Mouse (Mus musculus) stomach, embryonic 16.5 days (tissue): ENCODE results near the gene Nup210. TPM values are rescaled to one million over a fixed set of nuclear protein-coding genes. Genes with fewer than 3 reads are reported as not detected.
A peak's percentile ranks its signal among the peaks of the same experiment; 100 is the strongest.

Source experiments
- ATAC-seq: fragments of 200-750 bp; cut with Nextera tagmentation; 2 replicates; pipeline ENCODE4 v1.8.0; 2017; ENCODE audit warnings: moderate number of reproducible peaks, moderate TSS enrichment; ENCODE audit not compliant: insufficient read depth, low FRiP score
- H3K27ac ChIP-seq: fragments of 300-500 bp; sonication (generic); 2 replicates; pipeline ENCODE4 v1.5.1; 2014; ENCODE audit warnings: low read length
- H3K27me3 ChIP-seq: fragments of 300-500 bp; sonication (generic); 2 replicates; pipeline ENCODE4 v1.6.1; 2014; ENCODE audit warnings: low read length, control low read depth, mixed read lengths; ENCODE audit not compliant: control insufficient read depth, insufficient read depth
- H3K36me3 ChIP-seq: fragments of 300-500 bp; sonication (generic); 2 replicates; pipeline ENCODE4 v1.6.1; 2014; ENCODE audit warnings: low read length; ENCODE audit not compliant: control insufficient read depth, insufficient read depth
- H3K4me1 ChIP-seq: fragments of 300-500 bp; sonication (generic); 2 replicates; pipeline ENCODE4 v1.6.1; 2014; ENCODE audit warnings: low read length, control low read depth, mixed read lengths; ENCODE audit not compliant: control insufficient read depth, insufficient read depth
- H3K4me2 ChIP-seq: fragments of 300-500 bp; sonication (generic); 2 replicates; pipeline ENCODE4 v1.6.1; 2014; ENCODE audit warnings: low read depth, low read length, mixed read lengths
- H3K4me3 ChIP-seq: fragments of 300-500 bp; sonication (generic); replicated peaks from 2 replicates; pipeline ENCODE4 v1.5.1; 2014; ENCODE audit warnings: mild to moderate bottlenecking, low read length
- H3K9ac ChIP-seq: fragments of 300-500 bp; sonication (generic); 2 replicates; pipeline ENCODE4 v1.6.1; 2014; ENCODE audit warnings: low read length
- H3K9me3 ChIP-seq: fragments of 300-500 bp; sonication (generic); replicated peaks from 2 replicates; pipeline ENCODE4 v1.6.1; 2016; ENCODE audit warnings: low read length, control low read depth; ENCODE audit not compliant: control insufficient read depth
- WGBS: fragments of 180-500 bp; shearing (Covaris S2); extraction: QIAGEN DNeasy Blood & Tissue Kit; methylation state at CpG from one replicate; pipeline ENCODE4 v1.1.7; 2014; 5-methylcytosine and 5-hydroxymethylcytosine counted together
- polyA plus RNA-seq: library from polyadenylated mRNA; unstranded; fragments of >200 nt; fragmentation: Nextera tagmentation; extraction: Ambion mirVana; gene quantifications from 2 replicates; pipeline ENCODE4 v1.2.1, GENCODE M21; 2015

The Nup210 gene
- polyA plus RNA-seq, 1 experiment from 2014 or later: 12.9 TPM

- 83% methylated on average over 2 of the region's 2 CpGs for WGBS
- Histone ChIP-seq H3K27me3 (no peaks in the 10 kb centered on the region), H3K9me3 (no peaks in the 10 kb centered on the region), H3K4me3 (no peak overlapping the region), H3K4me2 (no peak overlapping the region), H3K4me1 (no peaks in the 10 kb centered on the region), H3K9ac (no peak overlapping the region), H3K36me3 (no peaks in the 10 kb centered on the region), H3K27ac (no peak overlapping the region)
- ATAC-seq: no peak
These were observed 55.3 kb downstream of the Nup210 start for GRCm38 (mm10) chr6:91061296-91061695.

GRCm38 (mm10) chr6:91059711-91060110, 56.9 kb downstream of the Nup210 start:
- H3K4me2 ChIP-seq: no peak overlapping the region
- H3K36me3 ChIP-seq: no peaks in the 10 kb centered on the region
- no peak overlapping the region for H3K9ac ChIP-seq
- H3K27me3 ChIP-seq: no peaks in the 10 kb centered on the region
- no peak for ATAC-seq
- H3K9me3 ChIP-seq: no peaks in the 10 kb centered on the region
- no peak overlapping the region for H3K4me3 ChIP-seq
- H3K27ac ChIP-seq: no peak overlapping the region
- H3K4me1 ChIP-seq: no peaks in the 10 kb centered on the region
- WGBS: 54% methylated on average over 2 of the region's 2 CpGs

GRCm38 (mm10) chr6:91057989-91058388, 58.6 kb downstream of the Nup210 start:
- Histone ChIP-seq H3K9ac (no peak overlapping the region), H3K4me1 (no peaks in the 10 kb centered on the region), H3K4me2 (no peak overlapping the region), H3K27ac (no peak overlapping the region), H3K9me3 (no peaks in the 10 kb centered on the region), H3K4me3 (no peak overlapping the region), H3K27me3 (no peaks in the 10 kb centered on the region), H3K36me3 (no peaks in the 10 kb centered on the region; the same call in 1 of the 2 replicates)
- ATAC-seq: 0 out of 2 replicates have a peak, but pooled peaks have one; percentile 49
- 50% methylated on average over 2 of the region's 2 CpGs for WGBS

GRCm38 (mm10) chr6:91056348-91056747, 60.3 kb downstream of the Nup210 start:
- no peaks in the 10 kb centered on the region for H3K9me3 ChIP-seq

DNA sequence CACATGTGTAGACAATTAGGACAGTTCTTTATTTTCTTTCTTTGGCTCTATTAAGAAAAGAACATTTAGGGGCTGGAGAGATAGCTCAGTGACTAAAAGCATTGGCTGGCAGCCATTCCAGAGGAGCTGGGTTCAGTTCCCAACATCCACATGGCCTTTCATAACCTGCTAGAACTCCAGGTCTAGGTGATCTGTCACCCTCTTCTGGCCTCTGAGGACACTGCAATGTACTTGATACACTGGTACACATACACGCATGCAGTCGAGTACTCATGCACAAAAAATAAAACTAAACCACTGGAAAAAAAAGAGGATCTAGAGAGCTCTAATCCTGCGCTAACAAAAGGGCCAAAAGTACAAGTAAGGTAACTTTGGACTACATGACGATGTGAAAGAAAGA, 64.1 kb downstream of the Nup210 start:
- Histone ChIP-seq H3K4me3 (no peak overlapping the region), H3K4me2 (no peak overlapping the region), H3K27ac (no peak overlapping the region), H3K36me3 (no peaks in the 10 kb centered on the region; the same call in 1 of the 2 replicates), H3K27me3 (no peaks in the 10 kb centered on the region), H3K9me3 (no peaks in the 10 kb centered on the region), H3K9ac (no peak overlapping the region), H3K4me1 (no peaks in the 10 kb centered on the region)
- WGBS: 93% methylated on average over 4 of the region's 4 CpGs
- no peak for ATAC-seq

More at GRCm38 (mm10) chr6:91056348-91056747, 60.3 kb downstream of the Nup210 start:
- H3K27ac ChIP-seq: no peak overlapping the region
- no peaks in the 10 kb centered on the region for H3K4me1 ChIP-seq
- H3K9ac ChIP-seq: no peak overlapping the region
- no peak for ATAC-seq
- H3K27me3 ChIP-seq: no peaks in the 10 kb centered on the region
- H3K36me3 ChIP-seq: no peaks in the 10 kb centered on the region; the same call in 1 of the 2 replicates
- H3K4me2 ChIP-seq: no peak overlapping the region
- no peak overlapping the region for H3K4me3 ChIP-seq

DNA sequence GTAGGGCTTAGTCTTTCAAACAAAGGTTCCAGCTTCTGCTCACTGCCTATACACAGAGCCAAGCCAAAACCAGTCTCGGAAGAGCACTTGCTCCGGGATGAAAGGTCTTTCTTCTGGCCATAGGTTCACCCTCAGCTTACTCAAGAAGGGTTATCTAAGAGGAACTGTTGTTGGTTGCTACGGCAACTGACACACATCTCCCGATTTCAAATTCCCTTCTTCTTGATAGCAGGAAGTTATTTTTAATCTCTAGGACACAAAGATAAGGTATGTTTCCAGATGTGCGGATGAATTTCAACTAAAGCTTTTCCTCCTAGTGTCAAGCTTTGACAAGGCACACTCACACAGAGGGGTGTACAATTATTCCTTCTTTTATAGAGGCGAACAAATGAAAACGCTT, 68.6 kb downstream of the Nup210 start:
- no peaks in the 10 kb centered on the region for H3K27me3 ChIP-seq
- no peak overlapping the region for H3K27ac ChIP-seq
- no peak for ATAC-seq
- H3K9me3 ChIP-seq: no peaks in the 10 kb centered on the region
- no peaks in the 10 kb centered on the region; the same call in 1 of the 2 replicates for H3K36me3 ChIP-seq
- no peak overlapping the region for H3K9ac ChIP-seq
- H3K4me1 ChIP-seq: no peaks in the 10 kb centered on the region
- 72% methylated on average over 7 of the region's 7 CpGs for WGBS
- H3K4me3 ChIP-seq: no peak overlapping the region
- H3K4me2 ChIP-seq: no peak overlapping the region

DNA sequence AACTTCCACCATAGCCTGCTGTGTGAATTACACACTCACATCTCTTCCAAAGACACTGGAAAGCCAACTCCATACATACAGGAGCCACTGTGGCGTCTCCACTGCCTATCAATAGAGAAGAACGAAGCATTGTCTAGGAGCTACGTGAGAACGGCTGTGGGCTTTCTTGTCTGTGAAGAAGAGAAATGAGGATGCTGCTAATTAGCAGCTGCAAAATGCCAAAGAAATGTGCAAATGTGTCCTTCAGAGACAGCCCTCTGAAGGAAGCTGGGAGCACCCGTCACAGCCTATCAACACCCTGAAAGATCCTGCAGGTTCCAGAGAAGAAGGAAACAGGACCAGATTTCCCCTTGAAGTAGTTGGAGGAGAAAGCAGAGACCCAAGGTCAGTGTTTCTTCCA, 69.2 kb downstream of the Nup210 start:
- Histone ChIP-seq H3K36me3 (no peaks in the 10 kb centered on the region), H3K4me3 (no peak overlapping the region), H3K27me3 (no peaks in the 10 kb centered on the region), H3K4me1 (no peaks in the 10 kb centered on the region), H3K9ac (no peak overlapping the region), H3K9me3 (no peaks in the 10 kb centered on the region), H3K27ac (no peak overlapping the region), H3K4me2 (no peak overlapping the region)
- no peak for ATAC-seq
- WGBS: 79% methylated on average over 5 of the region's 5 CpGs

DNA sequence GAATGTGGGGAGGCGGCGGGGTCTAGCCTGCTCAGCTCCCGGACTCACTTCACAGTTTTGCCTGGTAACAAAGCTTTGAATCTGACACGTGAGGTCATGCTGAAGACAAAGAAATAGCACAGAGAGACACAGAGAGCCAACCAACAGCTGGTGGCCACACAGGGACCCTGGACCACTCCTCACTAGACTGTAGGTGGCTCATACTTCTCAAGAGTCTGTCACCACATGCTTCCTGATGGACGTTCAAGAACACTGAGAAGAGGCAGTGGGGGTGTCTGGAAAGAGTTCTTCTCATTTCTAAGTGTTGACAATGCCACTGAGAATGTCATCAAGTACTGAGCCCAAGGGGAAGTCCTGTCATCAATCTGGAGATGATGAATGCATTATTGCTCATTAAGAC, 70.4 kb downstream of the Nup210 start:
- no peak overlapping the region for H3K27ac ChIP-seq
- H3K36me3 ChIP-seq: no peaks in the 10 kb centered on the region
- no peak for ATAC-seq
- H3K4me2 ChIP-seq: no peak overlapping the region
- H3K27me3 ChIP-seq: no peaks in the 10 kb centered on the region
- H3K4me3 ChIP-seq: no peak overlapping the region
- WGBS: 86% methylated on average over 5 of the region's 5 CpGs
- H3K9me3 ChIP-seq: no peaks in the 10 kb centered on the region
- H3K9ac ChIP-seq: no peak overlapping the region
- no peaks in the 10 kb centered on the region for H3K4me1 ChIP-seq

GRCm38 (mm10) chr6:91044628-91045331, 71.8 kb downstream of the Nup210 start:
- Histone ChIP-seq H3K9ac (no peak overlapping the region), H3K9me3 (no peaks in the 10 kb centered on the region), H3K4me3 (no peak overlapping the region), H3K27me3 (no peaks in the 10 kb centered on the region), H3K4me1 (no peaks in the 10 kb centered on the region), H3K27ac (no peak overlapping the region), H3K36me3 (no peaks in the 10 kb centered on the region), H3K4me2 (no peak overlapping the region)
- 55% methylated on average over 6 of the region's 6 CpGs for WGBS
- ATAC-seq: peak; percentile 72
